Mouse (Mus musculus): ENCODE measurements around the gene Bmp8a.

DNA sequence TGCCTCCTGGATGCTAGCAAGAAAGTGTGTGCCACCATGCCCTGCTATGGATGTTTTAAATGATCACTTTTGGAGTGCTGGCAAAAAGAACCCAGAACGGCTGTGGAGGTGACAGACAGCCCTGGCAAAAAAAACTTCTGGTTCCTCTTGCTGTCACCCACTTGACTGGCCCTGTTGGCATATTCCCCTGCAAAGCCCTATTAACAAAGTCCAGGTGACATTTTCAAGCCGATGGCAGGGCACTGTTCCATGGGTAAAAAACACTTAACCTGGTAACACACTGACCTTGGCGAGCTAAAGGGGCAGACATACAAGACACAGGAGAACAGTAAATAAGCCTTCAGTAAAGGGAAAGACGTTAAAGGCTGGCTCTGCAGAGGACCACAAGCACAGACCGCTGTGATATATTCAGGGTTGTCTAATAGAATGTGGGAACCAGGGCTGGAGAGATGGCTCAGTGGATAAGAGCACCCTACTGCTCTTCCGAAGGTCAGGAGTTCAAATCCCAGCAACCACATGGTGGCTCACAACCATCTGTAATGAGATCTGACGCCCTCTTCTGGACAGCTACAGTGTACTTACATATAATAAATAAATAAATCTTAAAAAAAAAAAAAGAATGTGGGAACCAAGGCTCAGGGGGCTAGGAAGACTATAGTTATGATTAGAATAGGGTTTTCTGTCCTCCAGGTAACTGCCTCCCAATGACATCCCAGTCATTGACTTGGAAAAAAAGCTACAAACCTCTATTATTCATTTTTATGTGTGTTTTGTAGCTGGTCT, 49.2 kb downstream of the Bmp8a start:
- TF ChIP-seq POLR2A (IDR thresholded peaks at IDR 0.05; ENCODE audit: low read depth, low read length) = no peak
- TF ChIP-seq CTCF (conservative IDR thresholded peaks at IDR 0.05; ENCODE audit: insufficient read depth, insufficient read length, low read depth, low read length) = no peak
